Mouse (Mus musculus) intestine, embryonic 14.5 days (tissue): ENCODE measurements around the gene Apoc2. TPM values are rescaled to one million over a fixed set of nuclear protein-coding genes. Genes with fewer than 3 reads are reported as not detected.

ENCODE experiments used
- ATAC-seq: fragments of 200-750 bp; cut with Nextera tagmentation; replicated peaks from 2 replicates; pipeline ENCODE4 v1.8.0; 2017; ENCODE audit warnings: low read depth, moderate number of reproducible peaks, moderate TSS enrichment, moderate library complexity; ENCODE audit not compliant: low FRiP score, low TSS enrichment
- DNase-seq: peaks from one replicate; pipeline ENCODE4 v3.0.0-alpha.2; 2018; ENCODE audit warnings: low spot score
- H3K27ac ChIP-seq: fragments of 300-500 bp; sonication (generic); 2 replicates; pipeline ENCODE4 v1.5.1; 2014; ENCODE audit warnings: low read depth, mild to moderate bottlenecking, control low read depth
- H3K27me3 ChIP-seq: fragments of 300-500 bp; sonication (generic); replicated peaks from 2 replicates; pipeline ENCODE4 v1.6.1; 2014; ENCODE audit warnings: low read length, control low read depth; ENCODE audit not compliant: control insufficient read depth, insufficient read depth
- H3K36me3 ChIP-seq: fragments of 300-500 bp; sonication (generic); 2 replicates; pipeline ENCODE4 v1.6.1; 2014; ENCODE audit warnings: low read length, control low read depth; ENCODE audit not compliant: control insufficient read depth, insufficient read depth
- H3K4me1 ChIP-seq: fragments of 300-500 bp; sonication (generic); replicated peaks from 2 replicates; pipeline ENCODE4 v1.6.1; 2014; ENCODE audit warnings: low read length, control low read depth, mixed read lengths; ENCODE audit not compliant: control insufficient read depth, insufficient read depth
- H3K4me2 ChIP-seq: fragments of 300-500 bp; sonication (generic); 2 replicates; pipeline ENCODE4 v1.6.1; 2014; ENCODE audit warnings: low read length
- H3K4me3 ChIP-seq: fragments of 300-500 bp; sonication (generic); 2 replicates; pipeline ENCODE4 v1.5.1; 2014; ENCODE audit warnings: low read depth, low read length, control low read depth, mixed read lengths
- H3K9ac ChIP-seq: fragments of 300-500 bp; sonication (generic); 2 replicates; pipeline ENCODE4 v1.6.1; 2014; ENCODE audit warnings: mild to moderate bottlenecking, low read length
- H3K9me3 ChIP-seq: fragments of 300-500 bp; sonication (generic); 2 replicates; pipeline ENCODE4 v1.6.1; 2016; ENCODE audit warnings: low read length, control low read depth; ENCODE audit not compliant: control insufficient read depth
- WGBS: fragments of 180-500 bp; shearing (Covaris S2); extraction: QIAGEN DNeasy Blood & Tissue Kit; methylation state at CpG from one replicate; pipeline ENCODE4 v1.1.7; 2014; 5-methylcytosine and 5-hydroxymethylcytosine counted together
- polyA plus RNA-seq: library from polyadenylated mRNA; unstranded; fragments of >200 nt; fragmentation: Nextera tagmentation; extraction: Ambion mirVana; gene quantifications from 2 replicates; pipeline ENCODE4 v1.2.1, GENCODE M21; 2014

The Apoc2 gene
- polyA plus RNA-seq, 1 experiment from 2014 or later = 13.7 TPM

DNA sequence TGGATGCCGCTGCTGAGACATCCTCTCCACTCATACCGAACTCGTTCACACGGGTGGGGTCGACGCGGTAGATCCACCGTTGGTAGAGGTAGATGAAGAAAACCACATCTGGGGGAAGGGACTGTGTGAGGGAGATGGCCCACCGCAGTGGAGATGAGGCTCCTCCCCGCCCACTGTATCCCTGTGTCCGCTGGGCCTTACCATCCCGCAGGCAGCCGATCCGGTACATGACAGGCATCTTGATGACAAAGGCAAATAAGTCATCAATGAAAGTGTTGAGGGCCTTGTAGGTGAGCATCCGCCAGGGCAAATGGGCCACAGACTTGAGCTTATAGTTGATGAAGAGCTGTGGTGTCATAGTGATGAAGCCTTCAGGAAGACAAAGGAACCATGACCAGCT is 43.9 kb downstream of the Apoc2 start:
- ATAC-seq (no peak), DNase-seq (no peak)
- H3K4me1 ChIP-seq = no peaks in the 10 kb centered on the region
- no peak overlapping the region for H3K4me2 ChIP-seq
- no peak overlapping the region for H3K4me3 ChIP-seq
- 92% methylated on average over 15 of the region's 15 CpGs for WGBS
- H3K9me3 ChIP-seq = no peaks in the 10 kb centered on the region
- peaks cover 70% of the 10 kb centered on the region for H3K36me3 ChIP-seq
- H3K9ac ChIP-seq = no peak overlapping the region
- no peak overlapping the region for H3K27ac ChIP-seq
- H3K27me3 ChIP-seq = no peaks in the 10 kb centered on the region

DNA sequence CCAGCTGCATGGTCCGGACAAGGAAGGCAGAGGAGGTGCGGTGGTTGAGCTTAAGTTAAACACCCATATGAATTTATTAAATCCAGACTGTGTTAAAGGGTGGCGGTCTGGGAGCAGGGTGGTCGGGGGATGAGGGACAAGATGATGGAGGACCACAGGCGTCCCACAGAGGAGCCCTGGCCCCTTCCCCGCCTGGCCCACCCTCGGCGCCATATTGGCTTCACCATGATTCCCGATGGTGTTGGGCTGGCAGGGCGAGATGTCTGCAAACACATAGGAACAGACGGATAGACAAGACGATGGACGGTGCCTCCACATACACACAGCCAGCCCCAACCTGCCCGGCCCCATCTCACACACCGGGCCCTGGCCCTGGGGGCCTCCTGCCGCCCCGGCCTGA is 44.5 kb downstream of the Apoc2 start:
- whole genome bisulfite sequencing = 90% methylated on average over 17 of the region's 17 CpGs
- Histone ChIP-seq H3K9me3 (no peaks in the 10 kb centered on the region), H3K4me3 (no peak overlapping the region), H3K27me3 (no peaks in the 10 kb centered on the region), H3K4me2 (no peak overlapping the region), H3K27ac (no peak overlapping the region), H3K36me3 (peaks cover 64% of the 10 kb centered on the region), H3K9ac (no peak overlapping the region), H3K4me1 (no peaks in the 10 kb centered on the region)
- DNase-seq = no peak
- ATAC-seq = no peak

DNA sequence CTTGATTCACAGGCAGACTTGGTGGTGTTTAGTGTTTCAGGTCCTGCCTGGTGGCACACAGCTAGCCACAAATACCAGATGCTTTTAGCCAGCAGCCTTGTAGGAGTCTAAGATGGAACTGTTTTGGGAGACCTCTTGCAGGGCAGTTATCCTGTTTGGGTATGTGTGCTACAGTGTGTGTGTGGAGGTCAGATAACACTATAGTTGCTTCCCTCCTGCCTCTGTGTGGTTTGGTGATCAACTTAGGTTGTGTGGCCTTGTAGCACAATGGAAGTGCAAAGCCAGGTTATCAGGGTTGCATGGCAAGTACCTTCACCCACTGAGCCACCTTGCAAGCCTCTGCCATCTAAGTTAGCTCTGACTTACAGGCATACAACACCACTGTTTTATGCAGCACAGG is 45.0 kb downstream of the Apoc2 start:
- Histone ChIP-seq H3K4me2 (no peak overlapping the region), H3K27me3 (no peaks in the 10 kb centered on the region), H3K36me3 (peaks cover 59% of the 10 kb centered on the region), H3K4me1 (no peaks in the 10 kb centered on the region), H3K4me3 (no peak overlapping the region), H3K9ac (no peak overlapping the region), H3K9me3 (no peaks in the 10 kb centered on the region), H3K27ac (no peak overlapping the region)
- DNase-seq = no peak
- ATAC-seq = no peak

DNA sequence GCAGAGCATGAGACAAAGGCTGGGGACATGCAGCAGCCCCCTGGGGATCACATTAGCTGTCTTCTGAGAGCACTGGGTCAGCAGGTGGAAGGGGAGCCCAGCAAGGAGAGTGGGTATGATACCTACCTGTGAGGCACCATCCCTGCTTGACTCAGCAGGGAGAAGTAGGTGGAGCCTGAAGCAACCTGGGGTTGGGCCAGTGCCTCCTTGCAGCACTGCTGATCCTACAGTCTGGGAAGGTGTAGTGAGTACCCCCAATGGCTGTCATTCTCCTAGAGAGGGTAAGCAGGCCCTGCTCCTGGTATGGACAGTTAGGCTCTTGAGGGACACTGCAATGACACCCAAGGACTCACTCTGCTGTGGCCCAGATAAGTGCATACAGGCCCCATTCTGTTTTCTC is 45.5 kb downstream of the Apoc2 start:
- Histone ChIP-seq H3K27me3 (no peaks in the 10 kb centered on the region), H3K9me3 (no peaks in the 10 kb centered on the region), H3K4me2 (no peak overlapping the region), H3K4me3 (no peak overlapping the region), H3K36me3 (peaks cover 54% of the 10 kb centered on the region), H3K4me1 (no peaks in the 10 kb centered on the region), H3K27ac (no peak overlapping the region), H3K9ac (no peak overlapping the region)
- DNase-seq (no peak), ATAC-seq (no peak)

DNA sequence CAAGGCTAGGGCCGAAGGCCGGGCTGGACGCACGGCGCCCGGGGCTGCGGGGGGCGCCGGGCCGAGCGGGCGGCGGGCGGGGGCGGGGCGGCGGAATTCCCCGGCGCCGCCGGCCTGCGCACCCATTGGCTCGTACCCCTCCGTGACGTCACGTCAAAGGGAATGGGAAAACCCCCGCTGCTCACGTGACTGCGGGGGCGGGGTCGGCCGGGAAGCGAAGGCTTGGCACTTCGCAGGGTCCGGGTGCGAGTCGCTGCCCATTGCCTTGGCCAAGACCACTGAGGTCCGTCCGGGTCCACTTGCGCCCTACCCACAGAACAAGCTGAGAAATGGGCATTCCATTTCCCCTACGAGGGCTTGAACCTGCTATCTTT is 48.4 kb downstream of the Apoc2 start, which contains the start of gene Relb:
TSS of gene Relb (minus strand) at position 78 of the 374 bp plus-strand sequence.
- peak within 1 kb of the TSS; percentile 91 for H3K4me2 ChIP-seq
- 1% methylated on average over 30 of the region's 41 CpGs for WGBS
- H3K9ac ChIP-seq = peak within 1 kb of the TSS; percentile 59
- peak within 1 kb of the TSS; percentile 65 for H3K4me3 ChIP-seq
- no peaks in the 10 kb centered on the region for H3K4me1 ChIP-seq
- no peaks in the 10 kb centered on the region for H3K9me3 ChIP-seq
- ATAC-seq (peak; percentile 76; the same call in 1 of the 2 replicates), DNase-seq (peak; percentile 96)
- H3K27ac ChIP-seq = peak within 1 kb of the TSS; percentile 94
- H3K27me3 ChIP-seq = no peaks in the 10 kb centered on the region
- H3K36me3 ChIP-seq = peaks cover 26% of the 10 kb centered on the region

DNA sequence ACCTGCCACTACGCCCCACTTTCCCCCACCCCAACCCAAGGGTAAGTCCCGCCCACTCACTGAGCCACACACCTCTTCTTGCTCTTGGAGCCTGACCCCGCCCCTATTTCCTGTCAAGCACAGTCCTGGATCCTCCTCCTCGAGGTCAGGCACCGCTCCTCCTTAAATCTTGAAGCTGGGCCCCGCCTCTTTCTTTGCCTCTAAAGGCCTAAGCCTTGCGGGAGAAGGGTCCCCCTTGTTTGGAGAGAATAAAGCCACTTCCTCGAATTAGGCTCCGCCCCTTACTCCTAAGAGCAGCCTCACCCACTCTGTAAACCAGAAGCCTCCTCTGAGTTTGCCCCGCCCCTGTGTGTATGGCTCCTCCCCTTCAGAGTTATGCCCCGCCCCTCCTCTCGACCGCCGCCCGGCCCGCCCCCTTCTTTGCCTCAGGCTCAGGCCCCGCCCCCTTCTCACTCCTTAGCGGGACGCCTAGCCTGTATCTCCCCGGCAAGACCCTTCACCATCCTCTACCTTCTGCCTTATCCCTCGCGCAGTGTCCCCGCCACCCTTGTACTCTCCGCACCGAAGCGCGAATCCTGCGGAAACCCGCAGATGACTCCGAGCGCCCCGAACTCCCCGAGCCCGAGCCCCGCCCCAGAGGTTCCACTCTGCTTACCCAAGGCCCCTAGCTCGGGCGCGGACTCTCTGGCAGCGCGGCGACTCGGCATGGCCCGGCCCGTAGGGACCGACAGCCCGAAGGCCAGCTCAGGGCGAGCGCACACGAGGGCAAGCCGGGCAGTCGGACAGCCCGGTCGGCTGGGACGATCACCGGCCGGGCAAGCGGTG is 49.0 kb downstream of the Apoc2 start:
- H3K9ac ChIP-seq = peak overlapping the region; percentile 59
- H3K4me2 ChIP-seq = peak overlapping the region; percentile 91
- H3K4me1 ChIP-seq = no peaks in the 10 kb centered on the region
- no peaks in the 10 kb centered on the region for H3K27me3 ChIP-seq
- WGBS = under 1% methylated on average over 55 of the region's 57 CpGs
- peak; percentile 99 for DNase-seq
- H3K36me3 ChIP-seq = peaks cover 20% of the 10 kb centered on the region
- peak; percentile 94 for ATAC-seq
- H3K4me3 ChIP-seq = peak overlapping the region; percentile 65
- no peaks in the 10 kb centered on the region for H3K9me3 ChIP-seq
- peak overlapping the region; percentile 94 for H3K27ac ChIP-seq

DNA sequence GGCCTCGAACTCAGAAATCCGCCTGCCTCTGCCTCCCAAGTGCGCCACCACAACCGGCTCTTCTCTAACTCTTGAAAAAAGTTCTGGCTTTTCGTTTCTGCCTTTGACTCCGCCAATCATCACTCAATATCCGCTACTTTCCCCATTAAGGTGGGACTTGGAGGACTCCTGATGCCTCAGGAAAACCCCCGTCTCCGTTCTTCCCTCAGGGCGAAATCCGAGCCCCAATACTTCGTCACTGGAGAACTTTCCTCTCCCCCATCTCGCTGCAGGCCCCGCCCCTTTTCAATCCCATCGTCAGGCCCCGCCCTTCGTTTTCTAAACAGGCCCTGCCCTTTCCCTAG is 49.6 kb downstream of the Apoc2 start:
- H3K27me3 ChIP-seq = no peaks in the 10 kb centered on the region
- H3K4me2 ChIP-seq = peak overlapping the region; percentile 91
- 13% methylated on average over 17 of the region's 17 CpGs for WGBS
- ATAC-seq (no peak; the same call in 1 of the 2 replicates), DNase-seq (no peak)
- H3K9me3 ChIP-seq = no peaks in the 10 kb centered on the region
- peak overlapping the region; percentile 94; the same call in 1 of the 2 replicates for H3K27ac ChIP-seq
- no peaks in the 10 kb centered on the region for H3K4me1 ChIP-seq
- peak overlapping the region; percentile 65 for H3K4me3 ChIP-seq
- H3K9ac ChIP-seq = no peak overlapping the region
- peaks cover 14% of the 10 kb centered on the region for H3K36me3 ChIP-seq

DNA sequence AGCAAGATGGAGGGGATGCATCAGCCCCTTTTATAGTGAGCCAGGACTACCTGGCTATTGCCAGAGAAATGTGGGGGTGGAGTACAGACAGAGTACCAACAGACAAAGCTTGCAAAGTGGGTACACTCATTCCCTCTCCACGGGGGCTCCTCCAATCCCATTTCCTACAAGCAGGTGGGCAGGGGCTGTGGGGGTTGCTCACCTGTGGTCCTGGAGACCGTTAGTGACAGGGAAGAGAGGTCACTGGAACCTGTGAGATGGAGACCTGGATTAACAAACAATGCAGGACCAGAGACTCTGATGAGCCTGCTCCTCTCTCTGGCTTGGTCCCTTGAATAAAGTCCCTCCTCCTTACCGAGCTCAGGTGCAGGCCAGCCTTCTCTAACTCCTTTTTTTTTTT is 50.0 kb downstream of the Apoc2 start:
- DNase-seq (no peak), ATAC-seq (no peak)
- peak overlapping the region; percentile 91 for H3K4me2 ChIP-seq
- H3K27me3 ChIP-seq = no peaks in the 10 kb centered on the region
- H3K9ac ChIP-seq = no peak overlapping the region
- H3K4me1 ChIP-seq = no peaks in the 10 kb centered on the region
- H3K4me3 ChIP-seq = peak overlapping the region; percentile 65
- peak overlapping the region; percentile 54; the same call in 1 of the 2 replicates for H3K27ac ChIP-seq
- WGBS = 56% methylated on average over 3 of the region's 3 CpGs
- peaks cover 9% of the 10 kb centered on the region for H3K36me3 ChIP-seq
- H3K9me3 ChIP-seq = no peaks in the 10 kb centered on the region

DNA sequence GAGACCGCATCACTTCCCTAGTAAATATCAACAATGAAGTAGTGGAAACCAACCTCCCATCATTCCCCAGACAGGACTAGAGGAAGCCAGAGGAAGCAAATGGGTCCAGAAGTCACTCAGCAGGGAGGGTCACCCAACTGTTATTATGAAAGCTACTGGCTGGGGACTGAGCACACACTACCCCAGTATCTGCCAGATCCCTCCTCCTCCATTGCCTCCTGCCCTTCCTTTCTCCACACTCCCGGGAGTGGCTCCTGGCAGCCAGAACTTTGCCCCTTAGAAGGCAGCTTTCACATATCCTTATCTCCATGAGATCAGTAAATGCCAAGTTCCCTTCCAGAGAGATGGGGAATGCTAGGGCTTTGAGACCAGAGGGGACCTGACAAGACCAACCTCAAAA is 54.3 kb downstream of the Apoc2 start:
- Histone ChIP-seq H3K36me3 (no peaks in the 10 kb centered on the region), H3K4me2 (no peak overlapping the region), H3K27me3 (0 out of 2 replicates have a peak, but pooled peaks cover 6% of the 10 kb centered on the region), H3K27ac (no peak overlapping the region), H3K4me3 (no peak overlapping the region), H3K9me3 (no peaks in the 10 kb centered on the region), H3K9ac (no peak overlapping the region), H3K4me1 (no peaks in the 10 kb centered on the region; the same call in 1 of the 2 replicates)
- ATAC-seq = no peak
- DNase-seq = no peak
- 67% methylated on average over 2 of the region's 2 CpGs for WGBS
